Mouse (Mus musculus): Measurements from ENCODE around the gene Tex36. TPM values are rescaled to one million over a fixed set of nuclear protein-coding genes. Genes with fewer than 3 reads are reported as not detected.

Tex36 gene
- total RNA-seq (2023): not detected in 4 replicates

GRCm38 (mm10) chr7:133602058-133602457 lies at the start of gene Tex36:
Gene Tex36, minus strand, starts transcription at chr7:133602158.

GRCm38 (mm10) chr7:133637361-133638305 lies 35.7 kb upstream of the Tex36 start, which contains the start of gene Edrf1:
Gene Edrf1, plus strand, starts transcription at chr7:133637543.

Other genes with a start within 250 kb of the Tex36 start
- gene Edrf1, start 35.4 kb upstream of the Tex36 start, total RNA-seq (2023): 47.2 to 57.6 TPM (median 53.4 TPM) in 4 replicates
- 0.37 to 0.55 TPM in 2 of 4 replicates, not detected in the others for gene Mmp21, start 77.9 kb upstream of the Tex36 start, total RNA-seq (2023)
- 61.5 to 77.4 TPM (median 65.4 TPM) in 4 replicates for gene Bccip, start 107.2 kb upstream of the Tex36 start, total RNA-seq (2023)
- gene Uros, start 107.9 kb upstream of the Tex36 start, total RNA-seq (2023): 9.3 to 11.9 TPM (median 11.3 TPM) in 4 replicates
- gene Fank1, start 174.7 kb upstream of the Tex36 start, total RNA-seq (2023): not detected in 4 replicates
- gene Dhx32, start 180.6 kb upstream of the Tex36 start, total RNA-seq (2023): 17.3 to 24.6 TPM (median 17.9 TPM) in 4 replicates